8 mouse cellular contexts compared by ENCODE assay signal in genomic region chr1:154032669-154033099, GRCm38 (mm10).
DNase-seq lines count a peak whose midpoint lies in the region; ATAC-seq and TF ChIP-seq lines count a peak whose summit lies in the region.

No protein-coding gene starts in this region.

- no peak overlapping the region; the same call in 1 of the 2 replicates for H3K9ac ChIP-seq in heart, embryonic 12.5 days
- H3K9ac ChIP-seq in liver, adult 2 months (ENCODE audit: low read depth, low read length) = peak overlapping the region; percentile 24; the same call in 1 of the 2 replicates
- H3K9ac ChIP-seq in neural tube, embryonic 13.5 days = no peak overlapping the region

- peak overlapping the region; percentile 21 for H3K4me3 ChIP-seq in heart, embryonic 12.5 days
- H3K4me3 ChIP-seq in liver, adult 2 months (ENCODE audit: insufficient read depth, low read depth, low read length) = no peak overlapping the region
- no peak overlapping the region for H3K4me3 ChIP-seq in neural tube, embryonic 13.5 days
- peak overlapping the region; percentile 28 for H3K4me3 ChIP-seq in testis, adult 2 months (ENCODE audit: control insufficient read depth, low read depth, low read length)

- no peaks in the 10 kb centered on the region for H3K27me3 ChIP-seq in heart, embryonic 12.5 days (replicated peaks)
- no peaks in the 10 kb centered on the region for H3K27me3 ChIP-seq in liver, adult 2 months (ENCODE audit: control insufficient read depth, insufficient read depth, low read length)
- no peaks in the 10 kb centered on the region for H3K27me3 ChIP-seq in neural tube, embryonic 13.5 days
- H3K27me3 ChIP-seq in testis, adult 2 months (ENCODE audit: control insufficient read depth, insufficient read depth, low read length) = no peaks in the 10 kb centered on the region

- no peaks in the 10 kb centered on the region for H3K36me3 ChIP-seq in heart, embryonic 12.5 days
- no peaks in the 10 kb centered on the region for H3K36me3 ChIP-seq in liver, adult 2 months (ENCODE audit: control insufficient read depth, insufficient read depth, low read length)
- no peaks in the 10 kb centered on the region for H3K36me3 ChIP-seq in neural tube, embryonic 13.5 days
- H3K36me3 ChIP-seq in testis, adult 2 months (ENCODE audit: control insufficient read depth, insufficient read depth, low read length) = no peaks in the 10 kb centered on the region

- peak; percentile 64; the same call in 1 of the 2 replicates for TF ChIP-seq CTCF in brain, embryonic 14.5 days (IDR thresholded peaks at IDR 0.05; ENCODE audit: borderline replicate concordance, extremely low read depth, insufficient read depth, insufficient read length)
- peak; percentile 84 for TF ChIP-seq CTCF in liver, adult 2 months (IDR thresholded peaks at IDR 0.05; ENCODE audit: low read depth, low read length)
- peak; percentile 53; the same call in 1 of the 2 replicates for TF ChIP-seq CTCF in testis, adult 2 months (IDR thresholded peaks at IDR 0.05; ENCODE audit: control insufficient read depth, insufficient read depth, insufficient replicate concordance, low read depth, low read length)

- no peak overlapping the region for H3K27ac ChIP-seq in heart, embryonic 12.5 days (ENCODE audit: poor library complexity, severe bottlenecking)
- peak overlapping the region; percentile 29; the same call in 1 of the 2 replicates for H3K27ac ChIP-seq in liver, adult 2 months (replicated peaks; ENCODE audit: insufficient read depth, low read depth, low read length)
- no peak overlapping the region for H3K27ac ChIP-seq in neural tube, embryonic 13.5 days (replicated peaks)
- H3K27ac ChIP-seq in testis, adult 2 months (ENCODE audit: control insufficient read depth, insufficient read depth, low read depth, low read length) = peak overlapping the region; percentile 33; the same call in 1 of the 2 replicates

- no peak for TF ChIP-seq POLR2A in brain, embryonic 14.5 days (IDR thresholded peaks at IDR 0.05; ENCODE audit: borderline replicate concordance, extremely low read depth, insufficient read depth, insufficient read length, poor library complexity, severe bottlenecking)
- TF ChIP-seq POLR2A in liver, adult 2 months (IDR thresholded peaks at IDR 0.05; ENCODE audit: extremely low read depth, insufficient read depth, low read length) = no peak
- TF ChIP-seq POLR2A in testis, adult 2 months (IDR thresholded peaks at IDR 0.05; ENCODE audit: control insufficient read depth, low read depth, low read length) = no peak

- peak overlapping the region; percentile 66 for H3K4me2 ChIP-seq in heart, embryonic 12.5 days
- peak overlapping the region; percentile 32 for H3K4me2 ChIP-seq in neural tube, embryonic 13.5 days

- DNase-seq in A20 (ENCODE audit: low read depth, low spot score) = peak; percentile 10
- peak; percentile 70 for DNase-seq in brain, embryonic 14.5 days (ENCODE audit: low read depth)
- peak; percentile 87 for DNase-seq in kidney, postnatal 10 days
- peak; percentile 71 for DNase-seq in liver, adult 2 months (ENCODE audit: extremely low read depth, low read depth, low spot score)

- H3K4me1 ChIP-seq in heart, embryonic 12.5 days (replicated peaks) = peaks cover 11% of the 10 kb centered on the region
- H3K4me1 ChIP-seq in liver, adult 2 months (ENCODE audit: control insufficient read depth, insufficient read depth, low read length) = peaks cover 15% of the 10 kb centered on the region
- H3K4me1 ChIP-seq in neural tube, embryonic 13.5 days (replicated peaks) = no peaks in the 10 kb centered on the region
- H3K4me1 ChIP-seq in testis, adult 2 months (ENCODE audit: control insufficient read depth, insufficient read depth, low read length) = peaks cover 3% of the 10 kb centered on the region; the same call in 1 of the 2 replicates

- H3K79me2 ChIP-seq in liver, adult 2 months (ENCODE audit: control insufficient read depth, insufficient read depth, low read length) = no peaks in the 10 kb centered on the region

- no peaks in the 10 kb centered on the region for H3K9me3 ChIP-seq in heart, embryonic 12.5 days (replicated peaks)
- no peaks in the 10 kb centered on the region for H3K9me3 ChIP-seq in neural tube, embryonic 13.5 days

- peak; percentile 57 for ATAC-seq in erythroid progenitor cell, adult 5-6 weeks (replicated peaks; ENCODE audit: low FRiP score, poor library complexity, severe bottlenecking)
- ATAC-seq in heart, embryonic 12.5 days (ENCODE audit: insufficient number of reproducible peaks, low FRiP score) = 0 out of 2 replicates have a peak, but pooled peaks have one; percentile 38
- no peak for ATAC-seq in neural tube, embryonic 13.5 days (ENCODE audit: low read depth)

- 12% methylated on average over 14 of the region's 14 CpGs for WGBS in heart, embryonic 12.5 days
- 10% methylated on average over 14 of the region's 14 CpGs for WGBS in liver, adult 2 months
- 21% methylated on average over 14 of the region's 14 CpGs for WGBS in neural tube, embryonic 13.5 days

Comparison
In these comparisons a context has a peak if more than half of its experiments do, and no peak if none do; other contexts are left out.
1. DNase-seq: peak in every context shown above with its lines; median percentile 87 in kidney, postnatal 10 days; 71 in liver, adult 2 months; 70 in brain, embryonic 14.5 days; 10 in A20.
2. H3K27ac ChIP-seq: peak in liver, adult 2 months (single experiment) and testis, adult 2 months (single experiment); none in heart, embryonic 12.5 days (single experiment) and neural tube, embryonic 13.5 days (single experiment).
3. H3K4me3 ChIP-seq: peak in heart, embryonic 12.5 days (single experiment) and testis, adult 2 months (single experiment); none in liver, adult 2 months (single experiment) and neural tube, embryonic 13.5 days (single experiment).
4. Peak in every context shown above with its lines, with median percentiles within 50 percentile points of each other: CTCF ChIP-seq.